Mouse (Mus musculus) hindbrain, embryonic 12.5 days (tissue): ENCODE data around the gene Txnrd2. TPM values are rescaled to one million over a fixed set of nuclear protein-coding genes. Genes with fewer than 3 reads are reported as not detected.
A peak's percentile ranks its signal among the peaks of the same experiment; 100 is the strongest.

ENCODE experiments used
- ATAC-seq: fragments of 200-750 bp; cut with Nextera tagmentation; 2 replicates; pipeline ENCODE4 v1.8.0; 2017; ENCODE audit warnings: moderate TSS enrichment; ENCODE audit not compliant: low FRiP score
- H3K27ac ChIP-seq: fragments of 300-500 bp; sonication (generic); 2 replicates; pipeline ENCODE4 v1.5.1; 2016; ENCODE audit warnings: mild to moderate bottlenecking
- H3K27me3 ChIP-seq: fragments of 300-500 bp; sonication (generic); 2 replicates; pipeline ENCODE4 v1.6.1; 2016; ENCODE audit warnings: mild to moderate bottlenecking
- H3K36me3 ChIP-seq: fragments of 300-500 bp; sonication (generic); 2 replicates; pipeline ENCODE4 v1.6.1; 2016; ENCODE audit warnings: mild to moderate bottlenecking
- H3K4me1 ChIP-seq: fragments of 300-500 bp; sonication (generic); 2 replicates; pipeline ENCODE4 v1.6.1; 2016
- H3K4me2 ChIP-seq: fragments of 300-500 bp; sonication (generic); replicated peaks from 2 replicates; pipeline ENCODE4 v1.6.1; 2016; ENCODE audit warnings: mild to moderate bottlenecking
- H3K4me3 ChIP-seq: fragments of 300-500 bp; sonication (generic); 2 replicates; pipeline ENCODE4 v1.5.1; 2016; ENCODE audit warnings: mild to moderate bottlenecking
- H3K9ac ChIP-seq: fragments of 300-500 bp; sonication (generic); 2 replicates; pipeline ENCODE4 v1.6.1; 2016; ENCODE audit warnings: mild to moderate bottlenecking, moderate library complexity
- H3K9me3 ChIP-seq: fragments of 300-500 bp; sonication (generic); replicated peaks from 2 replicates; pipeline ENCODE4 v1.6.1; 2016; ENCODE audit warnings: mild to moderate bottlenecking
- WGBS: fragments of 180-500 bp; shearing (Covaris S2); methylation state at CpG from one replicate; pipeline ENCODE4 v1.1.7; 2016; 5-methylcytosine and 5-hydroxymethylcytosine counted together
- polyA plus RNA-seq: library from polyadenylated mRNA; unstranded; fragments of >200 nt; fragmentation: Nextera tagmentation; extraction: Ambion mirVana; gene quantifications from 2 replicates; pipeline ENCODE4 v1.2.1, GENCODE M21; 2016

The Txnrd2 gene
- polyA plus RNA-seq, 1 experiment from 2014 or later: 20.3 TPM

GRCm38 (mm10) chr16:18386451-18386850 is 39.7 kb upstream of the Txnrd2 start:
- 83% methylated on average over 7 of the region's 7 CpGs for WGBS
- no peak for ATAC-seq
- Histone ChIP-seq H3K4me2 (no peak overlapping the region), H3K27me3 (no peaks in the 10 kb centered on the region), H3K9ac (no peak overlapping the region), H3K4me1 (peaks cover 81% of the 10 kb centered on the region), H3K36me3 (no peaks in the 10 kb centered on the region), H3K9me3 (no peaks in the 10 kb centered on the region), H3K4me3 (no peak overlapping the region), H3K27ac (no peak overlapping the region)

GRCm38 (mm10) chr16:18386972-18387371 is 39.2 kb upstream of the Txnrd2 start:
- no peaks in the 10 kb centered on the region for H3K9me3 ChIP-seq
- no peak overlapping the region for H3K27ac ChIP-seq
- no peak for ATAC-seq
- H3K4me1 ChIP-seq: peaks cover 79% of the 10 kb centered on the region
- 0 out of 2 replicates have a peak overlapping the region, but pooled peaks have one; percentile 39 for H3K9ac ChIP-seq
- WGBS: 41% methylated on average over 3 of the region's 3 CpGs
- no peaks in the 10 kb centered on the region for H3K36me3 ChIP-seq
- H3K4me3 ChIP-seq: no peak overlapping the region
- H3K4me2 ChIP-seq: no peak overlapping the region
- H3K27me3 ChIP-seq: no peaks in the 10 kb centered on the region

- Histone ChIP-seq H3K27me3 (no peaks in the 10 kb centered on the region), H3K36me3 (no peaks in the 10 kb centered on the region), H3K9ac (peak overlapping the region; percentile 39), H3K4me3 (no peak overlapping the region), H3K9me3 (no peaks in the 10 kb centered on the region), H3K27ac (peak overlapping the region; percentile 81), H3K4me2 (0 out of 2 replicates have a peak overlapping the region, but pooled peaks have one; percentile 0), H3K4me1 (peaks cover 74% of the 10 kb centered on the region)
- 32% methylated on average over 6 of the region's 7 CpGs for WGBS
- no peak for ATAC-seq
Observed at GRCm38 (mm10) chr16:18387704-18388582, 38.2 kb upstream of the Txnrd2 start.

- ATAC-seq: no peak
- Histone ChIP-seq H3K9ac (0 out of 2 replicates have a peak overlapping the region, but pooled peaks have one; percentile 4), H3K4me3 (no peak overlapping the region), H3K4me2 (0 out of 2 replicates have a peak overlapping the region, but pooled peaks have one; percentile 0), H3K27ac (peak overlapping the region; percentile 81), H3K36me3 (no peaks in the 10 kb centered on the region), H3K9me3 (no peaks in the 10 kb centered on the region), H3K27me3 (no peaks in the 10 kb centered on the region), H3K4me1 (peaks cover 73% of the 10 kb centered on the region)
- 73% methylated on average over 14 of the region's 14 CpGs for WGBS
Observed at GRCm38 (mm10) chr16:18388583-18389435, 37.4 kb upstream of the Txnrd2 start.

GRCm38 (mm10) chr16:18390399-18390798 is 35.8 kb upstream of the Txnrd2 start:
- WGBS: 72% methylated on average over 6 of the region's 6 CpGs
- Histone ChIP-seq H3K27ac (no peak overlapping the region), H3K9me3 (no peaks in the 10 kb centered on the region), H3K4me2 (no peak overlapping the region), H3K9ac (no peak overlapping the region), H3K4me3 (no peak overlapping the region), H3K4me1 (peaks cover 73% of the 10 kb centered on the region), H3K36me3 (no peaks in the 10 kb centered on the region), H3K27me3 (no peaks in the 10 kb centered on the region)
- ATAC-seq: no peak

- Histone ChIP-seq H3K36me3 (peaks cover 2% of the 10 kb centered on the region; the same call in 1 of the 2 replicates), H3K4me3 (no peak overlapping the region), H3K9me3 (no peaks in the 10 kb centered on the region), H3K4me1 (peaks cover 77% of the 10 kb centered on the region), H3K27ac (no peak overlapping the region), H3K27me3 (no peaks in the 10 kb centered on the region), H3K9ac (no peak overlapping the region), H3K4me2 (no peak overlapping the region)
- 100% methylated on average over 3 of the region's 3 CpGs for WGBS
- no peak for ATAC-seq
Observed at GRCm38 (mm10) chr16:18391127-18391526, 35.1 kb upstream of the Txnrd2 start.

- 88% methylated on average over 3 of the region's 3 CpGs for WGBS
- peak overlapping the region; percentile 92; the same call in 1 of the 2 replicates for H3K27ac ChIP-seq
- H3K27me3 ChIP-seq: no peaks in the 10 kb centered on the region
- peak overlapping the region; percentile 88 for H3K4me2 ChIP-seq
- H3K9ac ChIP-seq: 0 out of 2 replicates have a peak overlapping the region, but pooled peaks have one; percentile 96
- no peaks in the 10 kb centered on the region for H3K9me3 ChIP-seq
- H3K4me3 ChIP-seq: 0 out of 2 replicates have a peak overlapping the region, but pooled peaks have one; percentile 76
- peaks cover 77% of the 10 kb centered on the region for H3K4me1 ChIP-seq
- no peak for ATAC-seq
- peaks cover 6% of the 10 kb centered on the region; the same call in 1 of the 2 replicates for H3K36me3 ChIP-seq
Observed at GRCm38 (mm10) chr16:18391728-18392127, 34.5 kb upstream of the Txnrd2 start.

- H3K9me3 ChIP-seq: no peaks in the 10 kb centered on the region
- peak overlapping the region; percentile 92 for H3K27ac ChIP-seq
- H3K4me1 ChIP-seq: peaks cover 69% of the 10 kb centered on the region
- no peaks in the 10 kb centered on the region for H3K27me3 ChIP-seq
- under 1% methylated on average over 63 of the region's 63 CpGs for WGBS
- peak; percentile 78 for ATAC-seq
- peak overlapping the region; percentile 76 for H3K4me3 ChIP-seq
- peak overlapping the region; percentile 96 for H3K9ac ChIP-seq
- H3K36me3 ChIP-seq: peaks cover 16% of the 10 kb centered on the region
- H3K4me2 ChIP-seq: peak overlapping the region; percentile 88
Observed at GRCm38 (mm10) chr16:18392469-18393426, 33.4 kb upstream of the Txnrd2 start.

- Histone ChIP-seq H3K9ac (peak overlapping the region; percentile 96), H3K4me2 (peak overlapping the region; percentile 88), H3K36me3 (peaks cover 25% of the 10 kb centered on the region), H3K9me3 (no peaks in the 10 kb centered on the region), H3K4me1 (peaks cover 67% of the 10 kb centered on the region), H3K27me3 (no peaks in the 10 kb centered on the region), H3K27ac (peak overlapping the region; percentile 92), H3K4me3 (peak overlapping the region; percentile 76)
- WGBS: 58% methylated on average over 5 of the region's 5 CpGs
- no peak; the same call in 1 of the 2 replicates for ATAC-seq
Observed at GRCm38 (mm10) chr16:18393595-18393994, 32.6 kb upstream of the Txnrd2 start.

GRCm38 (mm10) chr16:18394056-18394455 is 32.1 kb upstream of the Txnrd2 start:
- WGBS: 64% methylated on average over 3 of the region's 3 CpGs
- no peaks in the 10 kb centered on the region for H3K27me3 ChIP-seq
- peak overlapping the region; percentile 92 for H3K27ac ChIP-seq
- H3K4me1 ChIP-seq: peaks cover 67% of the 10 kb centered on the region
- H3K9ac ChIP-seq: peak overlapping the region; percentile 96
- H3K36me3 ChIP-seq: peaks cover 29% of the 10 kb centered on the region
- peak overlapping the region; percentile 88 for H3K4me2 ChIP-seq
- H3K9me3 ChIP-seq: no peaks in the 10 kb centered on the region
- H3K4me3 ChIP-seq: peak overlapping the region; percentile 76
- ATAC-seq: no peak
